Mouse (Mus musculus) forebrain, embryonic 10.5 days (tissue): ENCODE results near the gene Ccdc142. TPM values are rescaled to one million over a fixed set of nuclear protein-coding genes. Genes with fewer than 3 reads are reported as not detected.
A peak's percentile ranks its signal among the peaks of the same experiment; 100 is the strongest.

ENCODE experiments used
- DNase-seq: peaks from one replicate; pipeline ENCODE4 v3.0.0-alpha.2; 2017; ENCODE audit warnings: low spot score; ENCODE audit errors: extremely low spot score
- H3K27ac ChIP-seq: fragments of 300-500 bp; sonication (generic); 2 replicates; pipeline ENCODE4 v1.5.1; 2016; ENCODE audit warnings: mild to moderate bottlenecking
- H3K27me3 ChIP-seq: fragments of 300-500 bp; sonication (generic); 2 replicates; pipeline ENCODE4 v1.6.1; 2016; ENCODE audit warnings: mild to moderate bottlenecking; ENCODE audit not compliant: poor library complexity, severe bottlenecking
- H3K36me3 ChIP-seq: fragments of 300-500 bp; sonication (generic); replicated peaks from 2 replicates; pipeline ENCODE4 v1.6.1; 2016; ENCODE audit warnings: mild to moderate bottlenecking, moderate library complexity
- H3K4me1 ChIP-seq: fragments of 300-500 bp; sonication (generic); 2 replicates; pipeline ENCODE4 v1.6.1; 2016
- H3K4me3 ChIP-seq: fragments of 300-500 bp; sonication (generic); 2 replicates; pipeline ENCODE4 v1.5.1; 2016; ENCODE audit warnings: mild to moderate bottlenecking, moderate library complexity
- H3K9me3 ChIP-seq: fragments of 300-500 bp; sonication (generic); 2 replicates; pipeline ENCODE4 v1.6.1; 2016; ENCODE audit warnings: mild to moderate bottlenecking, moderate library complexity
- WGBS: fragments of 180-500 bp; shearing (Covaris S2); methylation state at CpG from one replicate; pipeline ENCODE4 v1.1.7; 2016; 5-methylcytosine and 5-hydroxymethylcytosine counted together
- polyA plus RNA-seq: library from polyadenylated mRNA; unstranded; fragments of >200 nt; fragmentation: Nextera tagmentation; extraction: Ambion mirVana; gene quantifications from 2 replicates; pipeline ENCODE4 v1.2.1, GENCODE M21; 2016

Gene Ccdc142
- polyA plus RNA-seq, 1 experiment from 2014 or later: 3.1 TPM

- peaks cover 68% of the 10 kb centered on the region for H3K27me3 ChIP-seq
- no peaks in the 10 kb centered on the region for H3K9me3 ChIP-seq
- no peaks in the 10 kb centered on the region for H3K36me3 ChIP-seq
- H3K4me1 ChIP-seq: peaks cover 10% of the 10 kb centered on the region
- DNase-seq: no peak
- 52% methylated on average over 6 of the region's 6 CpGs for WGBS
- H3K4me3 ChIP-seq: no peak overlapping the region
- H3K27ac ChIP-seq: no peak overlapping the region
Measured at GRCm38 (mm10) chr6:83092416-83093127, 8.8 kb upstream of the Ccdc142 start.

GRCm38 (mm10) chr6:83095968-83096367 is 5.4 kb upstream of the Ccdc142 start:
- DNase-seq: no peak
- Histone ChIP-seq H3K9me3 (no peaks in the 10 kb centered on the region), H3K27me3 (peaks cover 49% of the 10 kb centered on the region), H3K27ac (no peak overlapping the region), H3K4me3 (no peak overlapping the region), H3K36me3 (no peaks in the 10 kb centered on the region), H3K4me1 (peaks cover 3% of the 10 kb centered on the region; the same call in 1 of the 2 replicates)
- 48% methylated on average over 6 of the region's 6 CpGs for WGBS

DNA sequence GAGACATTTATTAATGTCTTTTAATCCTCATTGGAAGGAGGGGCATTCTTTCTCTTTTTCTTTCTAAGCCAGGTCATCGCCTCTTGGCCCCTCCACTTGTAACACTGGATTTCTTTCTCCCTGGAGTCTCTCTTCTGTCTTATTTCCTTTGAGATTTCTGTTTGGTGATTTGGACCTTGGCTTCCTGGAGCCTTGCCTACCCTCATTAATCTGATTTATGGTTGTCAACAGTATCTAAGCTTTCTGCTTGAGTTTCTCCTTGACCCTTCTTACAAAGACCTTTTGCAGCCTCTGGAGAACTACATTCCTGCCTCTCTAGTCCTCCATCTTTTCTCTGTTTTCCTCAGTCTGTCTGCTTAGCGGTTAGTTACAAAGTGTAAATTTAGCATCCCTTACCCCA is 3.0 kb upstream of the Ccdc142 start:
- no peak overlapping the region for H3K4me3 ChIP-seq
- no peak overlapping the region for H3K27ac ChIP-seq
- WGBS: 76% methylated on average over 2 of the region's 2 CpGs
- H3K4me1 ChIP-seq: peaks cover 26% of the 10 kb centered on the region
- H3K36me3 ChIP-seq: no peaks in the 10 kb centered on the region
- H3K27me3 ChIP-seq: peaks cover 42% of the 10 kb centered on the region
- no peak for DNase-seq
- H3K9me3 ChIP-seq: no peaks in the 10 kb centered on the region

DNA sequence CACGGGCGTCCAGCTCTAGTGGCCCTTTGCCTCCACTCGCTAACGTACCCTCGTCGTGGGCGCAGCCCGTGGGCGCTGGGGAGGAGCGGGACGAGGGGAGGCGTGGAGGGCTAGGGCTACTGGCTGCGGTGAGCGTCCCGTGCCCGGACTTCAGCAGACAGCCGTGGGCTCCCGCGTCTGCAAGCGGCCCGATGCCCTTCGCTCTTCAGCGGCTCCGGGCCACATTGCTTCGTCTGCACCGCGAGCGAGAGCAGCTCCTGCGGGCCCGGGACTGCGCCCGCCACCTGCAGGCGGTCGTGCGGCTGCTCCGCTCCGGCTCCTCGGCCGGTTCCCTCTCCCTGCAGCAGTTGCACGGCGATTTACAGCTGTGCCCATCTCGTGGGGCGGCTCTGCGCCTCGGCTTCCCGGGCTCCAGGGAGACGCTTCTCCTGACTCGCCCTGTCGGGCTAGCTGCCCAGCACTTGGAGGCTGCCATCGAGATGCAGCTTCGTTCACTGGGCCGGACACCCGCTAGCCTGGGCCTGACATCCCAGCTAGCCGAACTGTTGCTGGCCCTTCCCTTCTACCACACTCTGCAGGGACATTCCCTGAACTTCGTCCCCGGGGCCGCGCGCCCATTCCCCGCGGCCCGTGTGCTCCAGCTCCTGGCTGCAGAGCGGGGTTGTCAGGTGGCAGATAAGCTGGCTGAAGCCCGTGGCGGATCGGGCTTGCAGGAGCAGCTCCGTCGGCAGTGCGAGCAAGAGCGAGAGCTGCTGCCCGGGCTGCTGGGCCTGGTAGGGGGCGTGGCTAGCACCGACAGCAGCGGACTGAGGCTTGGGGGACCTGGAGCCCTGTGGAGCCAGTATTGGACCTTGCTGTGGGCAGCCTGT is 521 bp downstream of the Ccdc142 start:
- Histone ChIP-seq H3K27ac (peak overlapping the region; percentile 89), H3K4me3 (peak overlapping the region; percentile 84), H3K9me3 (no peaks in the 10 kb centered on the region), H3K36me3 (peaks cover 4% of the 10 kb centered on the region; the same call in 1 of the 2 replicates), H3K4me1 (peaks cover 27% of the 10 kb centered on the region), H3K27me3 (peaks cover 28% of the 10 kb centered on the region)
- WGBS: under 1% methylated on average over 74 of the region's 74 CpGs
- peak; percentile 79 for DNase-seq

DNA sequence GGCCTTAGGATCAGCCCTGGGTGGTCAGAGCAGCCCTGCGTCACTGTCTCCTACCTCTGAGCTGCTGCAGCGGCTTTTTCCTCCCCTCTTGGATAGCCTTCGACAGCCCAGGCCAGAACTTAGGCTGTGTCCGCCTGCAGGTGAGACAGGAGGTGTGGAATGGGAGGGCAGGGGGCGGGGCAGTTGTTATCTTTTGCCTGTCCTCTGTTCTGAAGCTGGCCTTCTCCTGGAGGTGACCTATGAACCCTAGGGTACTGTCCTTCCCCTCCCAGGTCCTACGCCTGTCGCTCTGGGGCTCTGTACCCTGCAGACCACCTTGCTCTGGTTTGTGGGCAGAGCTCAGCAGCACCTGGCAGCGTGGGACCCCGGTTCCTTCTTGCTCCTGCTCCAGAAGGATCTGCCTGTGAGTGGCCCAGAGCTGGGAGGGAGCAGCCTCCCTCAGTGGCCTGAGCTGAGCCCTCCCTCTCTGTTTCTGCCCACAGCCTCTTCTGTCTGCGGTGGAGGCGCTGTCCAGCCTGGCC is 1.8 kb downstream of the Ccdc142 start:
- Histone ChIP-seq H3K27ac (no peak overlapping the region), H3K27me3 (peaks cover 28% of the 10 kb centered on the region), H3K36me3 (peaks cover 9% of the 10 kb centered on the region), H3K4me1 (peaks cover 36% of the 10 kb centered on the region), H3K9me3 (no peaks in the 10 kb centered on the region), H3K4me3 (peak overlapping the region; percentile 84)
- WGBS: 34% methylated on average over 11 of the region's 11 CpGs
- no peak for DNase-seq

DNA sequence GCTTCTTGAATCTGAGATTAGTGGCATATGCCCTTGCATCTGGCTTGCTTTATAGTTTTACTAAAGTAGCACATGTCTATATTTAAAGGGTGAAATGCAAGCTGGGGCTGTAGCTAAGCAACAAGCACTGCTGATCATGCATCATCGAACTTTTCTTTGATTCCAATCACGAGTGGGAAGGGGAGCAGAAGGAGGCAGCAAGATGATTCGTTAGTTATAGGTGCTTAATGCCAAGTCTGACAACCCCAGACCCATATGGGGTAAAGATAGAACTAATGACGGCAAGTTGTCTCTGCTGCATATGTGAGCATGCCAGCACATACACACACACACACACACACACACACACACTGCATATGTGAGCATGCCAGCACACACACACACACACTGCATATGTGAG is 2.8 kb downstream of the Ccdc142 start:
- WGBS: 80% methylated on average over 4 of the region's 4 CpGs
- peaks cover 9% of the 10 kb centered on the region for H3K36me3 ChIP-seq
- H3K9me3 ChIP-seq: no peaks in the 10 kb centered on the region
- H3K27me3 ChIP-seq: peaks cover 28% of the 10 kb centered on the region
- no peak overlapping the region for H3K4me3 ChIP-seq
- no peak for DNase-seq
- H3K27ac ChIP-seq: no peak overlapping the region
- peaks cover 43% of the 10 kb centered on the region for H3K4me1 ChIP-seq

DNA sequence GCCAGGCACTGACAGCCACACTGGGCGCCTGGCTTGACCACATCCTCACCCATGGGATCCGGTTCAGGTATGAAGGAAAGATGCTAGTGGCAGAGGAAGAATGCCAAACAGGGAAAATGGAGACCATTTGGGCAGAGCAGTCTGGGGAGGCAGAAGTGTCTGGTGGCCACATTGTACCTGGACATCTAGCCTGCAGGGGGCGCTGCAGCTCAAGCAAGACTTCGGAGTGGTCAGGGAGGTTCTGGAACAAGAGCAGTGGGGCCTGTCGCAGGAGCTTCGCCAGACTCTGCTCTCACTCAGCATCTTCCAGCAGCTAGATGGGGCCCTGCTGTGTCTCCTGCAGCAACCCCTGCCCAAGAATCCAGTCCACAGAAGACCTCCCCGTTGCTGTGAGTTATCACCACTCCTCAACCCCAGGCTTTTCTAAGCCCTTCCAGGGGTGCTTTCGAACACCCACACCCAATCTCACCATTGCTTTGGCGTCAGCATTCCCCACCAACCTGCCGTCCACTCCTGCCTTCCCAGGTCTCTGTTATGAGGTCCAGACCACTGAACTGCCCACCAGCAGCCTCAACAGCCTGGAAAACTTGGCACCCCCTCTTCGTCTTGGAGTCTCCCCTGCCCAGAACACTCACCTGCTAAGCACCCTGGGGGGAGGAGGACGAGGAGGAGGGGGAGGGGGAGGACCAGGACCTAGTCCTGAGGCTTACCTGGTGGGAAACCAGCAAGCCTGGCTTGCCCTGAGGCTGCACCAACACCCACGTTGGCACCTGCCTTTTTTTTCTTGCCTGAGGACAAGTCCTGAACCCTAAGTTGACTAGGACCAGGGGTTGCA is 6.4 kb downstream of the Ccdc142 start:
- Histone ChIP-seq H3K27me3 (peaks cover 8% of the 10 kb centered on the region), H3K27ac (peak overlapping the region; percentile 94), H3K36me3 (peaks cover 22% of the 10 kb centered on the region), H3K4me3 (peak overlapping the region; percentile 94), H3K9me3 (no peaks in the 10 kb centered on the region), H3K4me1 (peaks cover 37% of the 10 kb centered on the region)
- 31% methylated on average over 13 of the region's 13 CpGs for WGBS
- peak; percentile 84 for DNase-seq

DNA sequence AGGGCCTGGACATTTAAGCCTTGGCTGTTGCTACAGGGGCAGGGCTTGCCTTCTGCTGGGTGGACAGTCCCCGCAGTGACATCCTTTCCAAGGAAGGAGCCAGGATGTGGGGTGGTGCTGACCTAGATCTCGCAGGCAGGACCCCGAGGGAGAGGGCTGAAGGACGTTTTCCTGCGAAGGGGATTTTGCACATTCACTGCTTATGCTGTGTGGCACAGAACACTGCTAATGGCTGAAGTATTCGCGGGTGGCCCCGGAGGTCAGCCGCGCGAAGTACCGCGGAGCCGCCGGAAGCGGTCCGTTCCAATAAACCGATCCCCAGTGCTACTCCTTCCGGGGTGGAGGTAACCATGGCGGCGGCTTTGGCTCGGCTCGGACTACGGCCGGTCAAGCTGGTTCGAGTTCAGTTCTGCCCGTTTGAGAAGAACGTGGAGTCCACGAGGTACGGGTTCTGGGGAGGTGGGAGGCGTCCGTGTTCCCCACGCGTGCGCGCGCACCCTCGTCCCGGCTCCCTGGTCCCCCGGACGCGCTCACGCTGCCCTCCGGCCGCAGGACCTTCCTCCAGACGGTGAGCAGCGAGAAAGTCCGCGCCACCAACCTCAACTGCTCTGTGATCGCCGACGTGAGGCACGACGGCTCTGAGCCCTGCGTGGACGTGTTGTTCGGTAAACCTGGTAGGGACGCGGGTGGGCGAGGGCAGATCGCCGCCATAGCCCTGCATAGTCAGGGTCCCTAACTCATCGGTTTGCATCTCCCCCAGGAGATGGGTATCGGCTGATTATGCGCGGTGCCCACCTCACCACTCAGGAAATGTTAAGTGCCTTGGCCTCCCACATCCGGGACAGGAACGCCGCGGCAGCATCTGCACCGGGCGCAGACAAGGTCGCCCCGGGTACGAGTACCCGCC is 7.6 kb downstream of the Ccdc142 start, which contains the start of gene Mrpl53:
Mrpl53 (plus strand) TSS at position 279 of the 907 bp plus-strand sequence.
- DNase-seq: peak; percentile 84
- H3K4me3 ChIP-seq: peak within 1 kb of the TSS; percentile 94
- under 1% methylated on average over 76 of the region's 76 CpGs for WGBS

GRCm38 (mm10) chr6:83111510-83112136 is 10.2 kb downstream of the Ccdc142 start:
- Histone ChIP-seq H3K4me3 (no peak overlapping the region), H3K27me3 (no peaks in the 10 kb centered on the region), H3K36me3 (peaks cover 19% of the 10 kb centered on the region), H3K27ac (no peak overlapping the region), H3K4me1 (peaks cover 52% of the 10 kb centered on the region), H3K9me3 (no peaks in the 10 kb centered on the region)
- no peak for DNase-seq
- WGBS: 95% methylated on average over 4 of the region's 4 CpGs

More for the DNA sequence above, 7.6 kb downstream of the Ccdc142 start, which contains the start of gene Mrpl53:
- H3K27me3 ChIP-seq: no peaks in the 10 kb centered on the region; the same call in 1 of the 2 replicates
- peaks cover 30% of the 10 kb centered on the region for H3K4me1 ChIP-seq
- no peaks in the 10 kb centered on the region for H3K9me3 ChIP-seq
- H3K27ac ChIP-seq: peak within 1 kb of the TSS; percentile 94
- H3K36me3 ChIP-seq: peaks cover 22% of the 10 kb centered on the region

- peaks cover 49% of the 10 kb centered on the region for H3K36me3 ChIP-seq
- 2% methylated on average over 57 of the region's 58 CpGs for WGBS
- H3K27me3 ChIP-seq: no peaks in the 10 kb centered on the region
- no peaks in the 10 kb centered on the region for H3K9me3 ChIP-seq
- H3K27ac ChIP-seq: peak within 1 kb of the TSS; percentile 91
- H3K4me1 ChIP-seq: peaks cover 56% of the 10 kb centered on the region
- peak within 1 kb of the TSS; percentile 91 for H3K4me3 ChIP-seq
- peak; percentile 93 for DNase-seq
Measured at GRCm38 (mm10) chr6:83115011-83115671, 13.7 kb downstream of the Ccdc142 start, which contains the start of gene Mogs. Gene Mogs, plus strand, starts transcription at chr6:83115496.
